Mouse (Mus musculus): ENCODE measurements around the gene Gale. TPM values are rescaled to one million over a fixed set of nuclear protein-coding genes. Genes with fewer than 3 reads are reported as not detected.

Gale gene
- polyA plus RNA-seq, 1 experiment: 25.8 TPM

- TF ChIP-seq GATA1 (IDR thresholded peaks at IDR 0.05; ENCODE audit: low read length): peak; percentile 17
Observed at GRCm38 (mm10) chr4:135934708-135935500, 28.6 kb upstream of the Gale start.

GRCm38 (mm10) chr4:135935502-135935901, 28.0 kb upstream of the Gale start:
- no peak for TF ChIP-seq GATA1 (IDR thresholded peaks at IDR 0.05; ENCODE audit: low read length)

DNA sequence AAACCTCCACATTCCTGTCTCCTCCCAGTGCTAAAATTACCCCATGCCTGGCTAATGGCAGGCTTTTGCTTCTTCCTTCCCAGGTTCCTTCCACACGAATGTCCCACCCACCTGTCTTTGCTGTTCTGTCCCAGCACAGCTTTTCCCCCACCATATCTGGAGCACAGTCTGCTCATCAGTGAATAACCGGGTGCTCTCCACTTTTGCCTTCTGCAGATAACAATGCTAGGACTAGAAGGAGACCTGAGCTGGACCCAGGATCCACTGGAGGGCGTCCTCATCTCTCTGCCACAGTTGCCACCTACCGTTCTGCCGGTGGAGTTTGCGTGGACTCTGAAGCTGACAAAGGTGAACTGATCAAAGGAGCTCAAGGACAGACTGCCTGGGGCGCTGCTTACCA, 24.7 kb upstream of the Gale start:
- TF ChIP-seq GATA1 (IDR thresholded peaks at IDR 0.05; ENCODE audit: low read length): no peak

- TF ChIP-seq GATA1 (IDR thresholded peaks at IDR 0.05; ENCODE audit: low read length): no peak
Observed at GRCm38 (mm10) chr4:135942193-135942592, 21.3 kb upstream of the Gale start.

DNA sequence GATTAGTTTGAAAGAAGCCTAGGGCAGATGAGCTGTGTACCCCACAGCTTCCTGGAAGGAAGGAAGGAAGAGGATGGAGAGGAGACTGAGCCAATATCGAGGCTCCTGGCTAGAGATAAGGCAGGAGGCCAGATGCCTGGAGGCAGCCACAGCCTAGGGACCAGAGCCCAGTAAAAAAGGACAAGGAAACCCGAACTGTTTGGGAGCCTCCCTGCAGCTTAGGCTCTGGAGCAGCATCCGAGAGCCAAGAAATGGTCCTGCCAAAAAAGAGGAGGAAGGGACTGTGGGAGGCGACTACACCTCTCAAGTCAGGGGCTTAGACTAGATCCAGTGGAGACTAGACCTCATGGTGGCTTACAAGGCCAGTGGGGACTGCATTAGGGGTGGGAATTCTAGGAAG, 20.1 kb upstream of the Gale start:
- TF ChIP-seq GATA1 (IDR thresholded peaks at IDR 0.05; ENCODE audit: low read length): no peak

- no peak for TF ChIP-seq GATA1 (IDR thresholded peaks at IDR 0.05; ENCODE audit: low read length)
Observed at GRCm38 (mm10) chr4:135945706-135946105, 17.8 kb upstream of the Gale start.

DNA sequence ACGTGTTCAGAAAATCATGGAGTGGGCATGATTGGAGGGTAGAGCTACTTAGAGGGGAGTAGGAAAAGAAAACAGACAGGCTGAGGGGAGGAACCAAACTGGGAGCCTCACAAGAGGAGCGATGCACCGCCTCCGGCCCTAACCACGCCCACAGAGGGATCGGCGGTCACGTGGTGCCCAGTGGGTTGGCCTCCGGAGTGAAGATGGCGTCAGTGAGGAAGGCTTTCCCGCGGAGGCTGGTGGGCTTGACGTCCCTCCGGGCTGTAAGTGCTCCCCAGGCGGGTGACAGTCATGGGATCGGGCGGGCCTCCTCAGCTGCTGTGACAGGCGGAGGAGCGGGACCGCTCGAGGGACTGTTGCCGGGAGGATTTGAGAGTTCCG, 17.3 kb upstream of the Gale start, which contains the start of gene Hmgcl:
TSS of gene Hmgcl (plus strand) at position 171 of the 381 bp plus-strand sequence.
- no peak for TF ChIP-seq GATA1 (IDR thresholded peaks at IDR 0.05; ENCODE audit: low read length)

- TF ChIP-seq GATA1 (IDR thresholded peaks at IDR 0.05; ENCODE audit: low read length): no peak
Observed at GRCm38 (mm10) chr4:135946659-135947301, 16.7 kb upstream of the Gale start.

- TF ChIP-seq GATA1 (IDR thresholded peaks at IDR 0.05; ENCODE audit: low read length): no peak
Observed at GRCm38 (mm10) chr4:135948142-135948541, 15.4 kb upstream of the Gale start.

DNA sequence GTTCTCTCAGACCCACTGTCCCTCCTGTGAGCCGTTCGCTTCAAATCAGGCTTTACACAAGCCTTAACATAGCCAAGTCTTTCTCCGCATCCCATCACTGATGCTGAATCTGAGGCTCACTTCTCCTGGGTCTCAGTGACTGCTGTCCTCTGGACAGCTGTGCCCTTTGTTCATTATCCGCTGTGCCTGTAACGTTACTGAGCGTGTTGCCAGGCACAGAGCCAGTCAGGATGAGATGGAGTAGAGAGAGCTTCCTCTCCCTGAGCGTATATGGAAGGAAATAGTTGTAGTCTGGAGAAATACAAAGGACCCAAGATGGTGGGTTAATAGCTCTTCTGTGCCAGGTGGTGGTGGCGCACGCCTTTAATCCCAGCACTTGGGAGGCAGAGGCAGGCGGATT, 14.1 kb upstream of the Gale start:
- TF ChIP-seq GATA1 (IDR thresholded peaks at IDR 0.05; ENCODE audit: low read length): no peak

GRCm38 (mm10) chr4:135949911-135950310, 13.6 kb upstream of the Gale start:
- no peak for TF ChIP-seq GATA1 (IDR thresholded peaks at IDR 0.05; ENCODE audit: low read length)

DNA sequence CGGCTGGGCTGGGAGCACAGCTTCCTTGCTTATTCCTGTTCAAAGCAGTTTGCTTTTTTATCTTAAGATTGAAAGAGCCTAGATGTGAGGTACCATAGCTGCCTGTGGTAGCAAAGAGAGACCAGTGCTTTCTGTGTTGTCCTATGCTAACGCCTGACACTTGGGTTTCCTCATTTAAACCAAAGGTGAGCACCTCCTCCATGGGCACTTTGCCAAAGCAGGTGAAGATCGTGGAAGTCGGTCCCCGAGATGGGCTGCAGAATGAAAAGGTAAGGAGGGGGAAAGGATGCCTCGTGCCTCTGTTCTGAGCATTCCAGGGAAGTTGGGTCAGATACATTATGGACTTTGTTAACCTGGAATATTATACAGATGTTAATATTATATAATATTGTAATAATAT, 13.2 kb upstream of the Gale start:
- TF ChIP-seq GATA1 (IDR thresholded peaks at IDR 0.05; ENCODE audit: low read length): no peak

DNA sequence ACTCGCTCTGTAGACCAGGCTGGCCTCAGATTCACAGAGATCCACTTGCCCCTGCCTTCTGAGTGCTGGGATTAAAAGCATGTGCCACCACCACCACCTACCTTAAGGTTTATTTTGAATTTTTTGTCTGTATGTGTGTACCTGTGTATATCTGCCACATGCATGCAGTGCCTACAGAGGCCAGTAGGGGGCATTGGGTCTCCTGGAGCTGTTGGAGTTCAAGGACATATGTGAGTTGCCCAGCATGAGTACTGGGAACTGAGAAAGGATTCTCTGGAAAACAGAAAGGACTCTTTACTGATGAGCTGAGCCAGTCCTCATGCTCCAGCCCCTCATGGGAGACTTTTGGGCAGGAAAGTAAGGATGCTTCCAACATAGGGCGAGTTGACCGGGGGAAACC, 12.0 kb upstream of the Gale start:
- TF ChIP-seq GATA1 (IDR thresholded peaks at IDR 0.05; ENCODE audit: low read length): no peak

- no peak for TF ChIP-seq GATA1 (IDR thresholded peaks at IDR 0.05; ENCODE audit: low read length)
Observed at GRCm38 (mm10) chr4:135953179-135953578, 10.3 kb upstream of the Gale start.

- no peak for TF ChIP-seq GATA1 (IDR thresholded peaks at IDR 0.05; ENCODE audit: low read length)
Observed at GRCm38 (mm10) chr4:135954241-135954640, 9.3 kb upstream of the Gale start.

DNA sequence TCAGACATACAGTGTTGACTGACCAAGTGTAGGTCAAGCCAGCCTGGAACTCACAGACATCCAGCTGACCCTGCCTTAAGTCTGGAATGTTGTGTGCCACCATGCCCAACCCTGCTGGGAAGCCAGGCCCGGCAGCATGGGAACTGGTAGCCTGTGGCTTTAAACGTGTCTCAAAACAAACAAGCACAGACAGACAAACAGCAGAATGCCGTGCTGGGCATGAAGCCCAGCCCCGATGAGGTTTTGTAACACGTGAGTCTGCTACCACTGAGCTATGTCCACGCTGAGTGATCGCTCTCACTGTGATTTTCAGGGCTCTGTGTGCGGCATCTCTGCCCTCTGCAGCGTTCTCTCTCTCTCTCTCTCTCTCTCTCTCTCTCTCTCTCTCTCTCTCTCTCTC, 7.6 kb upstream of the Gale start:
- TF ChIP-seq GATA1 (IDR thresholded peaks at IDR 0.05; ENCODE audit: low read length): no peak

DNA sequence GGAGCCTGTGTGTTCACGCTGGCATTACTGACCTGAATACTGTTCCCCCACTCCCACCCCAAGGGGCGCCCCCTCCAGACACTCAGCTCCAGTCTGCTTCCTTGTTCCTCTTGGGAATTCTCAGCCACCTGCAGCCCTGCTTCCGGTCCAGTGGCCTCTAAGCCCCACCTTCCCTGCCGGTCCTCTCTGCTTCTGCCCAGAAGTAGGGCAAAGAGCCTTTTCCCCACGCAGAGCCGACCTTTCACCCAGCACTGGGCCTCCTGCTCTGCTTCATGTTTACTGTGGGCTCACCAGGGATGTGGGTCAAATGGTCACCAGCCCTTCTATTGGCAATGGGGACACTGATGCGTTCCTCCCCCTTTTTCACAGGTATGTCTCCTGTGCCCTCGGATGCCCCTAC, 5.2 kb upstream of the Gale start:
- no peak for TF ChIP-seq GATA1 (IDR thresholded peaks at IDR 0.05; ENCODE audit: low read length)

Measured in G1E-ER4 (cell line).